Mouse (Mus musculus): ENCODE data around the gene Mmp23. TPM values are rescaled to one million over a fixed set of nuclear protein-coding genes. Genes with fewer than 3 reads are reported as not detected.

Mmp23 gene
- total RNA-seq, 2 experiments from 2014 or later = 5.5 to 8.9 TPM

DNA sequence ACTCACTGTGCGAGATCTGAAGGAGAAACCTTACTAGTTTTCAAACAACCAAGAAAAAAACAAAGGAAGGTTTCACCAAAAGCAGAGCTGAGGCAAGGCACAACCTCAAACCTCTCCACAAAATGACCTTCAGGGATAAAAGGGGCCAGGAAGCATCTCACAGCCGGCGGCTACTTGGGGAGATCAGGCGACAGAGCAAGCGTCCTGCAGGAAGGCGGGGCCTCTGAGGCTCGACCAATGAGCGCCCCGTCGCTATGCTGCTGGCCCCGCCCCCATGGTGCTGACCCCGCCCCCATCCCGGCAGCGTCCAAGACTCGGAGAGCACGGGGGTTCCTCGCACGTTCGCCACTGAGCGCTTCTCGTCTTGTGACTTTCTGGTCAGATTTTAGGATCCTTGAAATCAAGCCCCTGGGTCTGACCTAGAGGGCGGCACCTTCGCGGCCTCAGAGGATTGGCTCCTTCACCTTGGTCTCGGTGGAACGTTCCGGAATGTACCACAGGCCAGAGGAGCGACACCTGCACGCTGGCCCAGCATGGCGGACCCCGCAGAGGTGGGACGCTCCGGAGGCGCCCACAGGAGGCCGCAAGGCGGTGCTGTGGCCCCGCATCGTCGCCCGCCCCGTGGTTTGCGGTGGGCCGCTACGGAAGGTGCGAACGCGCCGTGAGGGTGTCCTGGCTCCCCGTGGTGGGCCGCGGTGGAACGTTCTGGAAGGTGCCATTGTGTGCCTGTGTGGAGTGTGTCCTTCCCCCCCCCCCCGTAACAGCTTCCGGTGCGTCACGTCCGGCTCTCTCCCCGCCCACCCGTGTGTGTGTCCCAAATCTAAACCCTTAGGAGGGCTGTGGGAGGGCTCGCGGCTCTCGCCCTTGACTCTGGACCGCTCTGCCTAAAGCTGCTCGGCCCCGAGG lies 51.8 kb downstream of the Mmp23 start, which contains the start of gene Slc35e2:
Gene Slc35e2 (plus strand): TSS at position 326 of the 906 bp plus-strand sequence.
- DNase-seq = peak; percentile 92 to 96

Other genes with a start within 250 kb of the Mmp23 start
- gene Cfap74, start 244.2 kb downstream of the Mmp23 start, total RNA-seq (2021) = under 1 TPM; 0.66 to 0.76 TPM
- gene Tmem52, start 184.3 kb downstream of the Mmp23 start, total RNA-seq (2021) = 10 to 100 TPM in 1 of 2 experiments, 1 to 10 TPM in 1; 8.3 to 10.8 TPM
- gene Gnb1, start 162.0 kb downstream of the Mmp23 start, total RNA-seq (2021) = 100 to 1,000 TPM; 444 to 453 TPM
- 100 to 1,000 TPM; 175 to 310 TPM for gene Nadk, start 91.0 kb downstream of the Mmp23 start, total RNA-seq (2021)
- 10 to 100 TPM; 34.0 to 43.3 TPM for gene Slc35e2, start 52.0 kb downstream of the Mmp23 start, total RNA-seq (2021)
- 10 to 100 TPM; 42.5 to 52.6 TPM for gene Cdk11b, start 28.5 kb downstream of the Mmp23 start, total RNA-seq (2021)
- not detected for gene Gm10563, start 8.0 kb downstream of the Mmp23 start, total RNA-seq (2021)
- 10 to 100 TPM; 43.6 to 48.9 TPM for gene Mib2, start 15.8 kb upstream of the Mmp23 start, total RNA-seq (2021)
- gene Fndc10, start 41.0 kb upstream of the Mmp23 start, total RNA-seq (2021) = 10 to 100 TPM; 31.3 to 59.8 TPM
- gene Ssu72, start 51.4 kb upstream of the Mmp23 start, total RNA-seq (2021) = 100 to 1,000 TPM in 1 of 2 experiments, 10 to 100 TPM in 1; 98.1 to 123 TPM
- gene Tmem240, start 81.4 kb upstream of the Mmp23 start, total RNA-seq (2021) = under 1 TPM; 0.70 to 0.72 TPM
- 10 to 100 TPM; 83.2 to 94.1 TPM for gene Atad3a, start 107.7 kb upstream of the Mmp23 start, total RNA-seq (2021)
- 1 to 10 TPM; 3.4 to 6.0 TPM for gene Vwa1, start 121.3 kb upstream of the Mmp23 start, total RNA-seq (2021)
- under 1 TPM; 0.30 to 0.56 TPM for gene Tmem88b, start 132.5 kb upstream of the Mmp23 start, total RNA-seq (2021)
- gene Ankrd65, start 137.1 kb upstream of the Mmp23 start, total RNA-seq (2021) = not detected
- 100 to 1,000 TPM; 133 to 141 TPM for gene Mrpl20, start 149.5 kb upstream of the Mmp23 start, total RNA-seq (2021)
- gene Ccnl2, start 159.1 kb upstream of the Mmp23 start, total RNA-seq (2021) = 100 to 1,000 TPM in 1 of 2 experiments, 10 to 100 TPM in 1; 86.3 to 122 TPM
- gene Aurkaip1, start 177.9 kb upstream of the Mmp23 start, total RNA-seq (2021) = 100 to 1,000 TPM; 140 to 170 TPM
- gene Mxra8, start 186.3 kb upstream of the Mmp23 start, total RNA-seq (2021) = 10 to 100 TPM; 40.2 to 47.0 TPM
- gene Dvl1, start 194.0 kb upstream of the Mmp23 start, total RNA-seq (2021) = 10 to 100 TPM; 61.2 to 61.7 TPM
- gene Tas1r3, start 210.0 kb upstream of the Mmp23 start, total RNA-seq (2021) = under 1 TPM; 0.23 TPM
- gene Cptp, start 216.1 kb upstream of the Mmp23 start, total RNA-seq (2021) = 10 to 100 TPM in 1 of 2 experiments, 1 to 10 TPM in 1; 9.7 to 21.8 TPM
- gene Ints11, start 216.2 kb upstream of the Mmp23 start, total RNA-seq (2021) = 10 to 100 TPM; 30.1 to 34.7 TPM
- gene Pusl1, start 238.4 kb upstream of the Mmp23 start, total RNA-seq (2021) = 10 to 100 TPM; 25.1 to 28.1 TPM
- 10 to 100 TPM; 20.1 to 20.7 TPM for gene Acap3, start 238.4 kb upstream of the Mmp23 start, total RNA-seq (2021)